Mouse (Mus musculus) ES-Bruce4 (cell line): ENCODE data around the gene Pear1.

ENCODE experiments used
- CTCF ChIP-seq: IDR thresholded peaks from one replicate; pipeline ENCODE4 v1.8.1; 2011; ENCODE audit warnings: low read depth, low read length
- EP300 ChIP-seq: IDR thresholded peaks from 2 replicates; pipeline ENCODE4 v1.6.1; 2011; ENCODE audit warnings: low read depth, low read length; ENCODE audit not compliant: insufficient read depth

DNA sequence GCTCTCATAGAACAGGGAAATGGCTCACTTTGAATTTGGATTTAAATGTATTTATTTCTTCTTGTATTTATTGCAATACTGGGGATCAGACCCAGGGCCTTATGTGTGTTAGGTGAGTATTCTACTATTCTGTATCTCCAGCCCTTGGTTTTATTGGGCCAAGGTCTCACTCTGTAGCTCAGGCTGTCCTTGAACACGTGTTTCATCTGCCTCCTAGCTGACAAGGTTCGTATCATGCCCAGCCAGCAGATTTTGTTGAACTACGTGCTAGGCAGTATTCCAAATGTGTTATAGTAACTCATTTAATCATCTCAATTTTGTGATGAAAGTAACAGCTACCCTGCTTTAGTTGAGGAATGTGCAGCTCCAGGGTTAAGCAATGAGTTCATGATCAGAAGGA is 82.1 kb downstream of the Pear1 start:
- TF ChIP-seq CTCF (no peak), EP300 (no peak)
